Mouse (Mus musculus) CH12.LX (cell line): ENCODE results near the gene Klhl26.

Experiments used
- CTCF ChIP-seq, 2 experiments: IDR thresholded peaks in 1 of 2; conservative IDR thresholded peaks in 1 of 2; 2 replicates each; pipeline ENCODE4 v1.5.1; 2011 to 2012; ENCODE audit warnings: low read depth in 2 of 2, low read length in 2 of 2, improper control_type of control experiment in 1 of 2, inconsistent platforms in 1 of 2, mild to moderate bottlenecking in 1 of 2, moderate library complexity in 1 of 2
- TBP ChIP-seq: conservative IDR thresholded peaks from 2 replicates; pipeline ENCODE4 v1.6.1; 2011; ENCODE audit warnings: low read depth, low read length, improper control_type of control experiment
- USF1 ChIP-seq: IDR thresholded peaks from 2 replicates; pipeline ENCODE4 v1.6.1; 2014; ENCODE audit warnings: low read depth, mild to moderate bottlenecking, inconsistent platforms, low read length, improper control_type of control experiment

DNA sequence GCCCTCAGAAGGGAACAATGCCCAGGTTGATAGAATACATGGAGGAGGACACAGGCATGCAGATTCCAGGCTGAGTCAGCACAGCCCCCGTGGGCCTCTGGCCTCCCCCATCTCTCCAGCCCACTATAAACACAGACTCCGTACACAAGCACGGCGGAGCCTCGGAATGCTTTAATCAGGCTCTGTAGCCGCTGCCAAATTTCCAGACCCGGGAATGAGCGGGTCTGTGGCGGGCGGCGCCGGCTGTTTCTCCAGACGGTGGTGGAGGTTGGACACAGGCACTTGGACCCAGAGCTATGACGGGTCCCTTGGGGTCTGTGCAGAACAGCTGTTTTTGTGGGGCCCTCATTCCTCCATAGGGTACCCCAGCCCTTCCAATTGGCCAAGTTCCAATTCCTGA is 57.8 kb downstream of the Klhl26 start:
- TF ChIP-seq CTCF (conservative IDR thresholded peaks at IDR 0.05 in 1 of 2, IDR thresholded peaks at IDR 0.05 in 1 of 2; ENCODE audit: low read depth in 2 of 2, low read length in 2 of 2) = no peak
- no peak for TF ChIP-seq TBP
- no peak for TF ChIP-seq USF1
